Mouse (Mus musculus): Measurements from ENCODE around the gene Gm17018. TPM values are rescaled to one million over a fixed set of nuclear protein-coding genes. Genes with fewer than 3 reads are reported as not detected.
A peak's percentile ranks its signal among the peaks of the same experiment; 100 is the strongest.
"Not testable (repeated sequence)": the region's sequence is repeated elsewhere in the genome, so short reads cannot be mapped to it uniquely, and the experiment has no call there.

Gm17018 gene
- total RNA-seq (2022) = 10 to 100 TPM; 15.3 to 18.7 (median 16.5) TPM

- DNase-seq (ENCODE audit: low spot score in 2 of 2) = peak; percentile 57 to 72
Measured at GRCm38 (mm10) chr19:45560153-45560890, at the start of gene Gm17018, which contains the start of gene Poll. Gene Gm17018, plus strand, starts transcription at chr19:45560615. Gene Poll, minus strand, starts transcription at chr19:45560531.

- no peak for DNase-seq (ENCODE audit: low spot score in 2 of 2)
Measured at GRCm38 (mm10) chr19:45510680-45511079, 49.7 kb upstream of the Gm17018 start.

- no peak for DNase-seq (ENCODE audit: low spot score in 2 of 2)
Measured at GRCm38 (mm10) chr19:45511406-45511805, 49.0 kb upstream of the Gm17018 start.

GRCm38 (mm10) chr19:45515341-45515740 is 45.1 kb upstream of the Gm17018 start:
- DNase-seq (ENCODE audit: low spot score in 2 of 2) = no peak

GRCm38 (mm10) chr19:45516264-45516663 is 44.2 kb upstream of the Gm17018 start:
- no peak for DNase-seq (ENCODE audit: low spot score in 2 of 2)

- no peak for DNase-seq (ENCODE audit: low spot score in 2 of 2)
Measured at GRCm38 (mm10) chr19:45527382-45527781, 33.0 kb upstream of the Gm17018 start.

- no peak for DNase-seq (ENCODE audit: low spot score in 2 of 2)
Measured at GRCm38 (mm10) chr19:45527931-45528534, 32.4 kb upstream of the Gm17018 start.

- DNase-seq (ENCODE audit: low spot score in 2 of 2) = no peak
Measured at GRCm38 (mm10) chr19:45529294-45529693, 31.1 kb upstream of the Gm17018 start.

GRCm38 (mm10) chr19:45530200-45530995 is 30.0 kb upstream of the Gm17018 start:
- DNase-seq (ENCODE audit: low spot score in 2 of 2) = no peak

GRCm38 (mm10) chr19:45531554-45531953 is 28.9 kb upstream of the Gm17018 start:
- DNase-seq (ENCODE audit: low spot score in 2 of 2) = no peak

GRCm38 (mm10) chr19:45533617-45534016 is 26.8 kb upstream of the Gm17018 start:
- DNase-seq (ENCODE audit: low spot score in 2 of 2) = no peak

- DNase-seq (ENCODE audit: low spot score in 2 of 2) = no peak
Measured at GRCm38 (mm10) chr19:45535214-45535735, 25.1 kb upstream of the Gm17018 start.

- DNase-seq (ENCODE audit: low spot score in 2 of 2) = no peak
Measured at GRCm38 (mm10) chr19:45535929-45536328, 24.5 kb upstream of the Gm17018 start.

- no peak for DNase-seq (ENCODE audit: low spot score in 2 of 2)
Measured at GRCm38 (mm10) chr19:45537505-45537904, 22.9 kb upstream of the Gm17018 start.

GRCm38 (mm10) chr19:45540657-45541408 is 19.6 kb upstream of the Gm17018 start:
- DNase-seq (ENCODE audit: low spot score in 2 of 2) = no peak

GRCm38 (mm10) chr19:45541409-45542041 is 18.9 kb upstream of the Gm17018 start:
- peak in 1 of 2 experiments; percentile 50 for DNase-seq (ENCODE audit: low spot score in 2 of 2)

- DNase-seq (ENCODE audit: low spot score in 2 of 2) = no peak
Measured at GRCm38 (mm10) chr19:45542061-45542460, 18.4 kb upstream of the Gm17018 start.

GRCm38 (mm10) chr19:45544152-45544924 is 16.1 kb upstream of the Gm17018 start:
- peak in 1 of 2 experiments; percentile 22 for DNase-seq (ENCODE audit: low spot score in 2 of 2)

GRCm38 (mm10) chr19:45544925-45545321 is 15.5 kb upstream of the Gm17018 start:
- DNase-seq (ENCODE audit: low spot score in 2 of 2) = peak; percentile 64 to 76

GRCm38 (mm10) chr19:45548196-45548595 is 12.2 kb upstream of the Gm17018 start:
- DNase-seq (ENCODE audit: low spot score in 2 of 2) = not testable (repeated sequence)
